Mouse (Mus musculus) gastrocnemius, adult 18-20 months (tissue): Measurements from ENCODE around the gene Prom2. TPM values are rescaled to one million over a fixed set of nuclear protein-coding genes. Genes with fewer than 3 reads are reported as not detected.

ENCODE experiments used
- DNase-seq: peaks from one replicate; pipeline ENCODE4 v3.0.0; 2021; ENCODE audit warnings: low spot score
- total RNA-seq, 2 experiments: library from RNA; stranded (reverse); gene quantifications; 2 replicates each; pipeline ENCODE4 v1.2.3; 2021

Prom2 gene
- total RNA-seq, 2 experiments from 2014 or later: not detected

- peak; percentile 54 for DNase-seq
Observed at GRCm38 (mm10) chr2:127484476-127485170, 56.6 kb downstream of the Prom2 start.

DNA sequence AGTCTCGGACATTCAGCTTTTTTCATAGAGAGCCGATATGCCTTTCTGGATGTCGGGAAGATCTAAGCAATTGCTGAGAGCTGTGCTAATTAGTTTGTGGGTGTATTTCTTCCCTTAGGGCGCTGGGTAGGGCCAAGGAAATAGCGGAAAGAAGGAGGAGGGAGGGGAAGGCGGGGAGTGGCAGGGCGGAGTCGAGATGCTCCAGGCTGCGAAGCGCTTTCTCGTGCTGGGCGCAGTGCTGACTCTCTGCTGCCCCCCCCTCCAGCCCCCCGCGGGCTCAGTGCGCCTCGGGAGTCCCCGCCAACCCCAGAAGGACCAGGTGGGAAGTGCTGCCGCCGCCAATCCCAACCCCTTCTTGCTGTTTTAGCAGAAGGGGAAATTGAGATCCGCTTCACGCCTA, 58.3 kb downstream of the Prom2 start:
- DNase-seq: no peak

DNA sequence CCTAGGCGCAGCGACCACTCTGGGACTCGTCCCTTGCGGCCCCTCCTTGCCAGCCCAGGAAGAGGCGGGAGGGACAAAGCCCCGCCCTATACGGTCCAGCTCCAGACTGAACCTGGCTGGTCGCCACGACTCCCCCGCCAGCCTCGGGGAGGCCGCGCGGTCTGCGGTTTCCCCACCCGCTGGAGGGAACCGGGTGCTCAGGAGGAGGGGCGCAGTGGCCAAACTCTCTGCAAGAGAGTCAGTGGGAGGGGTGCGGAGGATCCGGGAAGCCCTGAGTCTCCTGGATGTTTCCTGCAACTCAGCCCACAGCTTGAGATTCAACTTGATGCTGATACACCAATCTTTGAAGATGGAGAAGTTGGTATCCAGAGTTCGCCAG, 58.7 kb downstream of the Prom2 start:
- peak; percentile 78 for DNase-seq

- DNase-seq: no peak
Observed at GRCm38 (mm10) chr2:127481841-127482532, 59.3 kb downstream of the Prom2 start.

DNA sequence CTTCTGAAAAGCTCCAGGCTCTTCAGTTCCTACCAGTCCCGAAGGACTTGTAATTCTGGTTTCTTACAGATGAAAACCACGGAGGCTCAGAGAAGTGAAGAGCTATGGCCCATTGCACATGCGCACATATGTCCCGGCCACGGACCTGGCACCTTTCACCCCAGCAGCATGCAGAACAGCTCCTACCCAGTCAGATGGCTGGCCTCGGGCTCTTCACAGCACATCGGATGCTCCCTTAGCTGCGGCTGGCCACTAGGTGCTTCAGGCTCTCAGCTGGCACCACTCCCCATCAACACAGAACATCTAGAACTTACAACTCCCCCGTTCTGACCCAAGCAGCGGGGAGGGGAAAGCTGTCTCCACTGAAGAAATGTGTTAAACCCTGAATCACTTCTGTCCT, 61.5 kb downstream of the Prom2 start:
- DNase-seq: no peak

DNA sequence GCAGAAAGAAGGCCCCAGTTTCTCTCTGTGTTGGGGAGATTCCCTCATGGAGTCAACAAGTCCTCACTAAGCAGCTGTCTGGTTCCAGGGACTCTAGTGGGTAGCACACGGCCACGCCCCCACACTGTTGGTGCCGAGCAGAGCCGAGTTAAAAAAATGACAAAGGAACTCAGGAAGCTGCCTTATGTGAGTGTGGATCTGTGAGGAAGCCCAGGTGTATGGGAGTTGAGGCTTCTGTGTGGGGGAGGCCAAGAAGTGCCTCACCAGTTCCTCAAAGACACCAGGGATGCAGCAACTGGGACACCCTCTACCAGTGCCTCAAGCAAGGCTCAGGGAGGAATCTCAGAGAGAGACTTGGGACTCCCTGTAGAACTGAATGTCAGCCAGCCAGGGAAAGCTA, 62.1 kb downstream of the Prom2 start:
- no peak for DNase-seq

Other genes starting within 250 kb of the Prom2 start
- gene Dusp2, start 205.3 kb downstream of the Prom2 start, total RNA-seq: under 1 TPM; 0.37 to 1.00 TPM
- gene Astl, start 202.8 kb downstream of the Prom2 start, total RNA-seq: not detected
- gene Adra2b, start 178.3 kb downstream of the Prom2 start, total RNA-seq: under 1 TPM; 0.40 to 0.71 TPM
- not detected for gene Gpat2, start 116.3 kb downstream of the Prom2 start, total RNA-seq
- gene Fahd2a, start 96.9 kb downstream of the Prom2 start, total RNA-seq: 10 to 100 TPM; 22.0 to 22.8 TPM
- gene Kcnip3, start 19.4 kb downstream of the Prom2 start, total RNA-seq: under 1 TPM; 0.21 to 0.43 TPM
- 1 to 10 TPM; 2.0 to 3.0 TPM for gene Zfp661, start 45.6 kb upstream of the Prom2 start, total RNA-seq
- gene Mrps5, start 45.8 kb upstream of the Prom2 start, total RNA-seq: 10 to 100 TPM; 69.3 to 82.2 TPM
- 1 to 10 TPM; 1.6 to 1.9 TPM for gene Mal, start 115.2 kb upstream of the Prom2 start, total RNA-seq
- 1 to 10 TPM; 2.2 to 4.9 TPM for gene Mall, start 188.5 kb upstream of the Prom2 start, total RNA-seq
- 10 to 100 TPM; 21.9 to 23.8 TPM for gene Nphp1, start 247.4 kb upstream of the Prom2 start, total RNA-seq